Mouse (Mus musculus): ENCODE measurements around the gene Snu13.

DNA sequence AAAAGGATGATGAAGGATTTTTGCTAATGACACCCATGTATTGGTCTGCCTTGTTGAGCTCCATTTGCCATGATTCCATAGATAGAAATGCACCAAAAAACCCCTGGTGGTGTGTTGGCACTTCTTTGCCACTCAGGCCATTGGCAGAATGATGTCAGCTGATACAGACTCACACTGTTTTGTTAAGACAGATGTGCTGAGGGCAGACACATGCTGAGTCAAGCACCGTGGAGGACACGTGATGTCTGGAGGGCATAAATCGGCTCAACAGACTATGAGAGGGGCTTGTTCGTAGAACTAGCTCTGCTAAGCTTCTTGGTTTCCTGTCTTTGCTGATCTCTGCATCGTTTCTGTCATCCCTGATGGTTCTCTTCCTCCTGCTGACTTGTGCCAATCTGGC, 5.1 kb upstream of the Snu13 start:
- TF ChIP-seq POLR2A (IDR thresholded peaks at IDR 0.05; ENCODE audit: borderline replicate concordance, insufficient read depth, low read length) (no peak), CTCF (IDR thresholded peaks at IDR 0.05; ENCODE audit: borderline replicate concordance, insufficient read depth, low read depth, low read length) (no peak)

All from cerebellum, adult 2 months (tissue).